Mouse (Mus musculus) retina, postnatal 7 days (tissue): Measurements from ENCODE around the gene Itln1.
"Not testable (repeated sequence)": the region's sequence is repeated elsewhere in the genome, so short reads cannot be mapped to it uniquely, and the experiment has no call there.

ENCODE experiments used
- DNase-seq: peaks from one replicate; pipeline ENCODE4 v3.0.0-alpha.2; 2012; ENCODE audit warnings: low read depth, low spot score

The Itln1 gene

GRCm38 (mm10) chr1:171513760-171514159 is 21.3 kb downstream of the Itln1 start:
- DNase-seq: no peak

- no peak for DNase-seq
Observed at GRCm38 (mm10) chr1:171513234-171513633, 21.9 kb downstream of the Itln1 start.

- no peak for DNase-seq
Observed at GRCm38 (mm10) chr1:171504586-171504985, 30.5 kb downstream of the Itln1 start.

DNA sequence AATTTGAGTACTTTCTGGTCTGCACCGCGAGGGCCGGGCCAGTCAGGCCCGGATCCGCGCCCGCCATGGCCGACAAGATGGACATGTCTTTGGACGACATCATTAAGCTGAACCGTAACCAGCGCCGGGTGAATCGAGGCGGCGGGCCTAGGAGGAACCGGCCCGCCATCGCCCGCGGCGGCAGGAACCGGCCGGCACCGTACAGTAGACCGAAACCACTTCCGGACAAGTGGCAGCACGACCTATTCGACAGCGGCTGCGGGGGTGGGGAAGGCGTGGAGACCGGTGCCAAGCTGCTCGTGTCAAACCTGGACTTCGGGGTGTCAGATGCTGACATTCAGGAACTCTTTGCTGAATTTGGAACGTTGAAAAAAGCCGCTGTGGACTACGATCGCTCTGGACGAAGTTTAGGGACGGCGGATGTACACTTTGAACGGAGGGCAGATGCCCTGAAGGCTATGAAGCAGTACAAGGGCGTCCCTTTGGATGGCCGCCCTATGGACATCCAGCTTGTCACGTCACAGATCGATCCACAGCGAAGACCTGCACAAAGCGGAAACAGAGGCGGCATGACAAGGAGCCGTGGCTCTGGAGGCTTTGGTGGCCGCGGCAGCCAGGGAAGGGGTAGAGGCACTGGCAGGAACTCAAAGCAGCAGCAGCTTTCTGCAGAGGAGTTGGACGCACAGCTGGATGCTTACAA is 31.4 kb downstream of the Itln1 start:
- peak; percentile 21 for DNase-seq

GRCm38 (mm10) chr1:171503250-171503591 is 31.9 kb downstream of the Itln1 start, which contains the start of gene Alyref2:
Gene Alyref2 (plus strand): TSS chr1:171503478.
- peak; percentile 90 for DNase-seq

DNA sequence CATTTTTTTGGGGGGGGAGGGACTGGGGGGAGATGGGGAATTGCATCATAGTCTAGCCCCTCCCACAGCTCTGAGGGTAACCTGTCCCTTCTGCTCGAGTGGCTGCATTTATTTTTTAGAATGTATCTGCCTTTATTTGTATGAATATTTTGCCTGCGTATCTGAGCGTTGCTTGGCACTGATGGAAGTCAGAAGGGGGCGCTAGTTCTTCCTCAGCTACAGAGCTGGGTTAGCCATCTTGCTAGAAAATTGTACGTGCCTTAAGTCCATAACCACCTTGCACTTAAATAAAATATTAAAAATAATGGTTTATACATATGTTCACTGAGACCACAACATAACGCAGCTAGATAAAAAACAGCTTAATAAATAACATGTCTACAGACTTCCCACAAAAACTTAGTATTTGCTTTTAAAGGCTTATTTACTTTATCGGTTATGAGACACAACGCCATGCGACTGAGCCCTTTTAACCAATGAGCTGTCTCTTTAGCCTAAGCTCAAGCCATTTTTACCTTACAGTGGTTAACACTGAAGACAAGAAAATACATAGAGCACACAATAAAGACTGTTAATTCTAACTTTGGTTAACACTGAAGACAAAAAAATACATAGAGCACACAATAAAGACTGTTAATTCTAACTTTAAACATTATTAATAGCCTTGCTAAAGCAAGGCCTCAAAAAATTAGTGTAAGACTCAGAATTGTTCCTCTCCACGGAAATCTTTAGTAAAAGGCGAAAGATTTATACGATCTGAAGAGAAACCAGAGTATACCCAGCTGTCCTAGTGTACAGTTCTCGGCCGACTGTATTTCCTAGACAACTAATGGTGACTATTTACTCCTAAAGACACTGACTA is 32.5 kb downstream of the Itln1 start:
- DNase-seq: peak; percentile 65

GRCm38 (mm10) chr1:171501636-171502080 is 33.4 kb downstream of the Itln1 start:
- DNase-seq: peak; percentile 20

- no peak for DNase-seq
Observed at GRCm38 (mm10) chr1:171501016-171501610, 34.0 kb downstream of the Itln1 start.

DNA sequence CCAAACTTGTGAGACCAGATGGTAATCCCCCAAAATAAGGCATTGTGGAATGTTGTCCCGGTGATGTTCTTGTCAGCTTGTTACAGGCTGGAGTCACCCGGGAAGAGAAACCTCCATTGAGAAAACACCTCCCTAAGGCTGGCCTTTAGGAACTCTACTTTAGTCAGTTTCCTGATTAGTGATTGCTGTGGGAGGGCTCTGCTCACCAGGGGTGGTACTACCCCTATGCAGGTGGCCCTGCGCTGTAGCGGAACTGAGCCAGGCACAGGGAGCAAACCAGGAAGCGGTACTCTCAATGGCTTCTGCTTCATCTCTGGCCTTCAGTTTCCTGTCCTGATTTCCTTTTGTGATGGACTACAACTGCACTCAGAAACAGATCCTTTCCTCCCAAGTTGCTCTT is 35.2 kb downstream of the Itln1 start:
- no peak for DNase-seq

DNA sequence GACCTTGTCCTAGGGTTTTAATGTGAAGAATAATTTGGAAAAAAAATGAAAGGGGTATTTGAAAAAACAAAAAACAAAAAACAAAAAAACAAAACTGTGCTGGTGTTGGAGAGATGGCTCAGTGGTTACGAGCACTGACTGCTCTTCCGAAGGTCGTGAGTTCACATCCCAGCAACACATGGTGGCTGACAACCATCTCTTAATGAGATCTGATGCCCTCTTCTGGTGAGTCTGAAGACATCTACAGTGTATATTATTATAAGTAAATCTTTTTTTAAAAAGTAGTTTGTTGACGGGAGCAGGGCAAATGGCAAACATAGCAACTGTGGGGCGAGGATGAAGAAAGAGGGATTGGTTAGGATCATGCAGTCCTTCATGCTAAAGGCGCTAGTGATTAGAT is 39.7 kb downstream of the Itln1 start:
- no peak for DNase-seq

- no peak for DNase-seq
Observed at GRCm38 (mm10) chr1:171494241-171494640, 40.9 kb downstream of the Itln1 start.

- DNase-seq: peak; percentile 23
Observed at GRCm38 (mm10) chr1:171478968-171479367, 56.1 kb downstream of the Itln1 start.

GRCm38 (mm10) chr1:171477758-171478545 is 57.1 kb downstream of the Itln1 start:
- DNase-seq: no peak

- no peak for DNase-seq
Observed at GRCm38 (mm10) chr1:171477123-171477522, 58.0 kb downstream of the Itln1 start.

GRCm38 (mm10) chr1:171473920-171474640 is 61.0 kb downstream of the Itln1 start:
- DNase-seq: no peak

- no peak for DNase-seq
Observed at GRCm38 (mm10) chr1:171473506-171473905, 61.6 kb downstream of the Itln1 start.

DNA sequence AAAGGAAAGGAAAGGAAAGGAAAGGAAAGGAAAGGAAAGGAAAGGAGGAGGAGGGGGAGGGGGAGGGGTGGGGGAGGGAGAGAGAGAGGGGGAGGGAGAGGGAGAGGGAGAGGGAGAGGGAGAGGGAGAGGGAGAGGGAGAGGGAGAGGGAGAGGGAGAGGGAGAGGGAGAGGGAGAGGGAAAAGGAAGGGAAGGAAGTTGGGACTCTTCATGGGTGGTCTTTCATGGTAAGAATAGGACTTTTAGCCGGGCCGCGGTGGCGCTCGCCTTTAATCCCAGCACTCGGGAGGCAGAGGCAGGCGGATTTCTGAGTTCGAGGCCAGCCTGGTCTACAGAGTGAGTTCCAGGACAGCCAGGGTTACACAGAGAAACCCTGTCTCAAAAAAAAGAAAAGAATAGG is 63.2 kb downstream of the Itln1 start:
- DNase-seq: not testable (repeated sequence)

- no peak for DNase-seq
Observed at GRCm38 (mm10) chr1:171471452-171471851, 63.6 kb downstream of the Itln1 start.

DNA sequence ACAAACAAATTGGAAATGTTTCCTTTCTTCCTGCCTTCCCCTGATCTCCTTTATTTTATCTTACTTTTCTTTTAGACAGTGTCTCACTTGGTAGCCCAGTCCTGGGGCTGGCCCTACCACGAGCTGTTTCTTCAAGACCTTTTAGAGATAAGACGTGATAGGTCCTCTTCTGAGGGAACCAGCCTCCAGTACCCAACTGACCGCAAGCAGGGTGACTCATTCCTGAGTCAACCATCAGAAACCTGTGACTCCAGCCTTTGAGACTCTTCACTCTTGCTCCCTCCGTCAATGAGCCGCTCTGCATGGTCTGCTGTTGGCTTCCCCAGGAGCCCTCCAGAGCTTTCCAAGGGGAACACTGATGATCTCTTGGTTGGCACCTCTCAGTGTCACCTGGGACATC is 64.2 kb downstream of the Itln1 start:
- no peak for DNase-seq

DNA sequence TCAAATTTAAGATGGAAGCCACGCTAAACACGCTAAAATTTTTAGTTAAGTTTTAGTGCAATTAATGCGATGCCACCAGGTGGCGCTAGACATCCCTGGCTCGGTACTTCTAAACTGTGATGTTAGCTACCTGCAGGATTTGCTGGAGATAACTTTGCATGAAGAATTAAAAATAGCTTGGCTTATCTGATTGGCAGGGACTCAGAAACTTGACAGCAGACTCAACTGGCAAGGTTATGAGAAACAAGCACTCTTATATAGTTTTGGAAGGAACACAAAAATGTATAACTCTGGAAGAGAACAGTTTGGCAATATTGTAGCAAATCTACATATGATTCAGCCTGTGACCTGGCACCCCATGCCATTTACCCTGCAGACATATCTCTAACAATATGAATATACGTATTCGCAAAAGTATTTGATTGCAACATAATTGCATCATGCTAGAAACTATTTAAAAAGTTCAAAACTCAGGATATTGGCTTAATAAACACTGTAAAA is 64.7 kb downstream of the Itln1 start:
- DNase-seq: peak; percentile 35

- no peak for DNase-seq
Observed at GRCm38 (mm10) chr1:171469678-171470077, 65.4 kb downstream of the Itln1 start.
